Mouse (Mus musculus) testis, adult 2 months (tissue): ENCODE measurements at regions not wholly inside any gene's neighbourhood (a gene's known extent, or its start where the extent isn't known, plus 50 kb on each side); places are given as distances from the start of the nearest gene placed in this dataset.

Experiments
- H3K27ac ChIP-seq: fragments of 200-500 bp; 2 replicates; pipeline ENCODE4 v1.5.1; 2012; ENCODE audit warnings: low read depth, low read length; ENCODE audit not compliant: control insufficient read depth, insufficient read depth
- H3K27me3 ChIP-seq: fragments of 200-500 bp; 2 replicates; pipeline ENCODE4 v1.6.1; 2012; ENCODE audit warnings: mild to moderate bottlenecking, low read length, moderate library complexity; ENCODE audit not compliant: control insufficient read depth, insufficient read depth
- H3K36me3 ChIP-seq: fragments of 200-500 bp; 2 replicates; pipeline ENCODE4 v1.6.1; 2012; ENCODE audit warnings: mild to moderate bottlenecking, low read length; ENCODE audit not compliant: control insufficient read depth, insufficient read depth
- H3K4me1 ChIP-seq: fragments of 200-500 bp; 2 replicates; pipeline ENCODE4 v1.6.1; 2012; ENCODE audit warnings: low read length; ENCODE audit not compliant: control insufficient read depth, insufficient read depth
- H3K4me3 ChIP-seq: fragments of 200-500 bp; 2 replicates; pipeline ENCODE4 v1.5.1; 2012; ENCODE audit warnings: low read depth, mild to moderate bottlenecking, low read length, moderate library complexity, mixed read lengths; ENCODE audit not compliant: control insufficient read depth
- CTCF ChIP-seq: fragments of 200-500 bp; IDR thresholded peaks from 2 replicates; pipeline ENCODE4 v1.5.1; 2012; ENCODE audit warnings: low read depth, mild to moderate bottlenecking, inconsistent platforms, low read length, moderate library complexity; ENCODE audit not compliant: control insufficient read depth, insufficient read depth, insufficient replicate concordance
- POLR2A ChIP-seq: fragments of 200-500 bp; IDR thresholded peaks from 2 replicates; pipeline ENCODE4 v1.6.1; 2012; ENCODE audit warnings: low read depth, mild to moderate bottlenecking, inconsistent platforms, low read length, moderate library complexity; ENCODE audit not compliant: control insufficient read depth

GRCm38 (mm10) chr12:11630178-11630577 lies 174.3 kb downstream of the Rad51ap2 start:
- no peak for TF ChIP-seq CTCF
- H3K4me3 ChIP-seq = no peak overlapping the region
- H3K27me3 ChIP-seq = no peaks in the 10 kb centered on the region
- H3K36me3 ChIP-seq = no peaks in the 10 kb centered on the region
- no peak overlapping the region for H3K27ac ChIP-seq
- no peaks in the 10 kb centered on the region for H3K4me1 ChIP-seq

GRCm38 (mm10) chr12:11631790-11632189 lies 175.9 kb downstream of the Rad51ap2 start:
- H3K4me3 ChIP-seq = no peak overlapping the region
- H3K27me3 ChIP-seq = no peaks in the 10 kb centered on the region
- TF ChIP-seq CTCF (no peak), POLR2A (no peak)
- H3K27ac ChIP-seq = no peak overlapping the region
- no peaks in the 10 kb centered on the region for H3K36me3 ChIP-seq
- no peaks in the 10 kb centered on the region for H3K4me1 ChIP-seq

GRCm38 (mm10) chr12:11673281-11673680 lies 217.4 kb downstream of the Rad51ap2 start:
- Histone ChIP-seq H3K36me3 (no peaks in the 10 kb centered on the region), H3K27me3 (no peaks in the 10 kb centered on the region), H3K4me1 (no peaks in the 10 kb centered on the region), H3K27ac (no peak overlapping the region), H3K4me3 (no peak overlapping the region)
- TF ChIP-seq CTCF (no peak), POLR2A (no peak)

GRCm38 (mm10) chr12:11694797-11695196 lies 238.9 kb downstream of the Rad51ap2 start:
- TF ChIP-seq CTCF (no peak), POLR2A (no peak)
- Histone ChIP-seq H3K4me3 (no peak overlapping the region), H3K27me3 (no peaks in the 10 kb centered on the region), H3K27ac (no peak overlapping the region), H3K4me1 (no peaks in the 10 kb centered on the region), H3K36me3 (no peaks in the 10 kb centered on the region)

GRCm38 (mm10) chr12:11708879-11709602 lies 253.2 kb downstream of the Rad51ap2 start:
- TF ChIP-seq POLR2A (no peak), CTCF (no peak)
- Histone ChIP-seq H3K4me3 (no peak overlapping the region), H3K27me3 (no peaks in the 10 kb centered on the region), H3K27ac (no peak overlapping the region), H3K4me1 (no peaks in the 10 kb centered on the region), H3K36me3 (no peaks in the 10 kb centered on the region)

- Histone ChIP-seq H3K36me3 (no peaks in the 10 kb centered on the region), H3K27me3 (no peaks in the 10 kb centered on the region), H3K27ac (no peak overlapping the region), H3K4me1 (no peaks in the 10 kb centered on the region), H3K4me3 (no peak overlapping the region)
- no peak for TF ChIP-seq CTCF
- no peak for TF ChIP-seq POLR2A
These were observed 261.8 kb downstream of the Rad51ap2 start for GRCm38 (mm10) chr12:11717633-11718032.

- Histone ChIP-seq H3K4me3 (no peak overlapping the region), H3K36me3 (no peaks in the 10 kb centered on the region), H3K27me3 (no peaks in the 10 kb centered on the region), H3K4me1 (no peaks in the 10 kb centered on the region), H3K27ac (no peak overlapping the region)
- TF ChIP-seq POLR2A = no peak
- no peak for TF ChIP-seq CTCF
These were observed 295.6 kb downstream of the Rad51ap2 start for GRCm38 (mm10) chr12:11751471-11751870.
